Mouse (Mus musculus) left cerebral cortex, postnatal 25 days (tissue): ENCODE data around the gene Hgf. TPM values are rescaled to one million over a fixed set of nuclear protein-coding genes. Genes with fewer than 3 reads are reported as not detected.

Source experiments
- total RNA-seq, 2 experiments: library from RNA; stranded (reverse); gene quantifications; 2 replicates each; pipeline ENCODE4 v1.2.3; 2021

Hgf gene
- total RNA-seq, 2 experiments from 2014 or later, result 7.9 to 8.1 TPM

Other genes with a start within 250 kb of the Hgf start
- not detected for gene Gm28710, start 238.3 kb downstream of the Hgf start, total RNA-seq